Mouse (Mus musculus) inflammation-experienced regulatory T-cells (primary cell): ENCODE results near the gene Agpat2. TPM values are rescaled to one million over a fixed set of nuclear protein-coding genes. Genes with fewer than 3 reads are reported as not detected.

Experiments
- polyA plus RNA-seq, 2 experiments: library from polyadenylated mRNA; unstranded; fragments of 100-300 nt; shearing (Covaris generic); gene quantifications; one replicate each; pipeline ENCODE4 v1.2.1; 2017

Gene Agpat2
- polyA plus RNA-seq = 10 to 100 TPM; 24.4 to 58.1 TPM

GRCm38 (mm10) chr2:26603720-26604671 is at the start of gene Agpat2:
Gene Agpat2 (minus strand): TSS chr2:26604417.

DNA sequence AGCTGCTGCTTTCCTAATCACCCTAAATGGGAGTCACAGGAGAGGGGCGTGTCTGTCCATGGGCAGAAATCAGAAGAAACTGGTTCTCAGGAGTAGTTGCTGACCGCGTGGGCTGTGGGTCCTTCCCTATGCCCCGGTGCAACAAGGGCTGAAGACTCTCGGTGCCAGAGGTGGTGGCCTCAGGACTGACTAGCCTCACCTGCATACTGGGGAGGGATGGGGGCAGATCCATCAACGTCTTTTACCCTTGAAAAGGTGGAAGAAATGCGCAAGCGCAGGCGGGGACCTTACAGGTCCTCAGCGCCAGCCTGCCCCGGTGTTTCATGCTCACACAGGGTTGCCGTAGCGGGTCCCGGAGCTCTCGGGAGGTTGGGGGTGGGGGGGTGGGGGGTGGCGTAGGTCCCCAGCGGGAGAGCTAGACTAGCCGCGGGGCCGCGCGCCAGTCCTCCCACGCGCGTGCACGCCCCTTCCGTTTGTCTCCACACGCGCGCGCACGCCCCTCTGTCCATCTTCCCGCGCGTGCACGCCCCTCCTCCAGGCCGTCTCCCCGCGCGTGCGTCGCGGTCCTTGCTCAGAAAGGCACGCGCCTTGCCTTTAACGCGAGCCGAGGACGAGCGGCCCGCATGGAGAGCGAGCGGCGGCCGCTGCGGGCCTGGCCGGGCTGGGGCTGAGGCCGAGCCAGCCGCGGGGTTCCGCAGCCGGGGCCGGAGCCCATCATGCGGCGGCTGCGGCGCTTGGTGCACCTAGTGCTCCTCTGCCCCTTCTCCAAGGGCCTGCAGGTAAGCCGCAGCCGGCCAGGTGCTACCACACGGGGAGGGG is 23.9 kb upstream of the Agpat2 start, which contains the start of gene Fam69b:
Gene Fam69b, plus strand, starts transcription at position 537 of the 819 bp plus-strand sequence.

DNA sequence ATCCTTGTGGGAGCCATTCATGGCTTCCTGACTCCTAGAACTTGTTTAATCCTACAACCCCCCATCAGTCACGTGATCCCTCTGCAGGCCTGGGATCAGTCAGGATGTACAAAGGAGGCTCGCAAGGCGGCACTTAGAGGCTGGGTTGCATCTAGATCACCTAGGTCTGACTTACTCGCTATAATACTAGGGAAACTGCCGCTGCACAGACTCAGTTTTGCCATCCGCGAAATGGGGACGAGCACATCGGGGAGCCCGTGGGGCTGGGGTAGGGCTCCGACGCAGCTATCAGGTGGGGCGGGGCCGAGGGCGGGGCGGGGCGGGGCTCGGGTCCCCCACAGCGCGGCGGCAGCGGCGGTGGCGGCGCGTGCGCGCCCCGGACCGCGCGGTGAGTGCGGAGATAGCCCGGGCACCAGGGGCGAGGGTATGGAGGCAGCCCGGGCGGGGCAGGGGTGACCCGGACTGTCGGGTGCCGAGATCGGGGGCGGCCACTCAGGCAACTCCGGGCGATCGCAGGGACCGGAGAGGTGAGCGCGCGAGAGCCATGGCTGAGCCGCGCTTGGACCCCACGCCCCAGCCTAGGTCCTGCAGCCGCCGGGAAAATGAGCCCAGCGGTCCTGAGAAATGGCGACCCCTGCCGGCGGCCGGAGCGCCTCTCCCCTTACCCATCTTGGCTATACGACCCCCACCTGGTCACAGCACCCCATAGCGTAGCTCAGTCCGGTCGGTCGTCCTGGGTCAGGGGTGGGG is 17.7 kb downstream of the Agpat2 start, which contains the start of gene Gm20532:
Gene Gm20532, plus strand, starts transcription at position 346 of the 750 bp plus-strand sequence.

DNA sequence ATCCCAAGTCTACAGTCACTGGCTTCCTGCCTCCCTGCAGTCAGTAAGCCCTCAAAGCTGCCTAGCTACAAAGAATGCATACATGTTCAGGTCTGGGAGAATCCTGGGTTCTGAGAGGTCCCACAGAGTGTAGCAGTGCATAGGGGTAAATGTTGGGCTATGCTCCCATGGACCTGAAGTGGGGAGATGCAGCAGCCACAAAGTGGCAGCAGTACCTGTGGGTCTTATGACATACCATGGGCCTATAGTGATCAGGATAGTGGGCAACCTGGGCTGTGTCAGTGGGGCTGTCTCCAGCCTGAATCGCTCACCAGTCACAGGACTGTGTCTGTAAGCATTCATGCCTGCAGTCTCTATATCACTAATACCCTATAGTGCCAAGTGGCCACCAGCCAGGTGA is 24.5 kb downstream of the Agpat2 start, which contains the start of gene Egfl7:
Gene Egfl7, plus strand, starts transcription at position 301 of the 400 bp plus-strand sequence.

Other genes starting within 250 kb of the Agpat2 start
- 1 to 10 TPM in 1 of 2 experiments, under 1 TPM in 1; 0.86 to 1.5 TPM for gene Card9, start 243.5 kb downstream of the Agpat2 start, polyA plus RNA-seq
- gene Snapc4, start 223.8 kb downstream of the Agpat2 start, polyA plus RNA-seq = 10 to 100 TPM; 42.2 to 48.5 TPM
- gene Entr1, start 215.1 kb downstream of the Agpat2 start, polyA plus RNA-seq = 100 to 1,000 TPM; 153 to 198 TPM
- 100 to 1,000 TPM; 102 to 119 TPM for gene Pmpca, start 215.1 kb downstream of the Agpat2 start, polyA plus RNA-seq
- gene Inpp5e, start 195.2 kb downstream of the Agpat2 start, polyA plus RNA-seq = 10 to 100 TPM; 36.2 to 49.9 TPM
- gene Sec16a, start 159.2 kb downstream of the Agpat2 start, polyA plus RNA-seq = 10 to 100 TPM; 50.1 to 53.9 TPM
- 10 to 100 TPM; 44.0 to 51.0 TPM for gene Notch1, start 87.8 kb downstream of the Agpat2 start, polyA plus RNA-seq
- 1 to 10 TPM in 1 of 2 experiments, under 1 TPM in 1; 0.58 to 5.4 TPM for gene Egfl7, start 24.4 kb downstream of the Agpat2 start, polyA plus RNA-seq
- not detected for gene Gm20532, start 17.8 kb downstream of the Agpat2 start, polyA plus RNA-seq
- 1 to 10 TPM; 7.6 to 8.5 TPM for gene Fam69b, start 24.0 kb upstream of the Agpat2 start, polyA plus RNA-seq
- 1 to 10 TPM in 1 of 2 experiments, under 1 TPM in 1; 0.20 to 2.2 TPM for gene Lcn4, start 66.9 kb upstream of the Agpat2 start, polyA plus RNA-seq